Mouse (Mus musculus) right cerebral cortex, postnatal 25 days (tissue): ENCODE data around the gene Egfl7.
A peak's percentile ranks its signal among the peaks of the same experiment; 100 is the strongest.

ENCODE experiments used
- DNase-seq: peaks from one replicate; pipeline ENCODE4 v3.0.0; 2022

The Egfl7 gene

GRCm38 (mm10) chr2:26594934-26595724 is 15.3 kb downstream of the Egfl7 start:
- no peak for DNase-seq

GRCm38 (mm10) chr2:26595725-26596435 is 16.1 kb downstream of the Egfl7 start:
- DNase-seq, result no peak

GRCm38 (mm10) chr2:26596898-26597297 is 17.1 kb downstream of the Egfl7 start:
- no peak for DNase-seq

GRCm38 (mm10) chr2:26597810-26598209 is 18.0 kb downstream of the Egfl7 start:
- DNase-seq, result no peak

- no peak for DNase-seq
Observed at GRCm38 (mm10) chr2:26598462-26598861, 18.6 kb downstream of the Egfl7 start.

- no peak for DNase-seq
Observed at GRCm38 (mm10) chr2:26599965-26600364, 20.2 kb downstream of the Egfl7 start.

GRCm38 (mm10) chr2:26600664-26601063 is 20.9 kb downstream of the Egfl7 start:
- no peak for DNase-seq

GRCm38 (mm10) chr2:26601595-26601994 is 21.8 kb downstream of the Egfl7 start:
- DNase-seq, result no peak

GRCm38 (mm10) chr2:26602631-26603030 is 22.8 kb downstream of the Egfl7 start:
- no peak for DNase-seq

- DNase-seq, result no peak
Observed at GRCm38 (mm10) chr2:26603159-26603558, 23.3 kb downstream of the Egfl7 start.

- no peak for DNase-seq
Observed at GRCm38 (mm10) chr2:26603720-26604671, 24.2 kb downstream of the Egfl7 start, which contains the start of gene Agpat2. Gene Agpat2, minus strand, starts transcription at chr2:26604417.

- no peak for DNase-seq
Observed at GRCm38 (mm10) chr2:26605331-26605730, 25.5 kb downstream of the Egfl7 start.

GRCm38 (mm10) chr2:26606579-26606978 is 26.8 kb downstream of the Egfl7 start:
- no peak for DNase-seq

GRCm38 (mm10) chr2:26607056-26607910 is 27.5 kb downstream of the Egfl7 start:
- no peak for DNase-seq

- DNase-seq, result no peak
Observed at GRCm38 (mm10) chr2:26608781-26609180, 29.0 kb downstream of the Egfl7 start.

GRCm38 (mm10) chr2:26609261-26609661 is 29.4 kb downstream of the Egfl7 start:
- no peak for DNase-seq

- DNase-seq, result no peak
Observed at GRCm38 (mm10) chr2:26610526-26610925, 30.7 kb downstream of the Egfl7 start.

- DNase-seq, result no peak
Observed at GRCm38 (mm10) chr2:26611054-26611453, 31.2 kb downstream of the Egfl7 start.

- no peak for DNase-seq
Observed at GRCm38 (mm10) chr2:26611896-26612295, 32.1 kb downstream of the Egfl7 start.

GRCm38 (mm10) chr2:26614903-26615302 is 35.1 kb downstream of the Egfl7 start:
- DNase-seq, result no peak

- DNase-seq, result peak; percentile 10
Observed at GRCm38 (mm10) chr2:26615459-26616124, 35.8 kb downstream of the Egfl7 start.
